Mouse (Mus musculus) frontal cortex, postnatal 10 days (tissue): ENCODE results near the gene Catsper3.

ENCODE experiments used
- DNase-seq, 2 experiments: peaks; one replicate each; pipeline ENCODE4 v3.0.0; 2022; ENCODE audit warnings: low spot score in 2 of 2, mixed read lengths in 1 of 2

The Catsper3 gene

DNA sequence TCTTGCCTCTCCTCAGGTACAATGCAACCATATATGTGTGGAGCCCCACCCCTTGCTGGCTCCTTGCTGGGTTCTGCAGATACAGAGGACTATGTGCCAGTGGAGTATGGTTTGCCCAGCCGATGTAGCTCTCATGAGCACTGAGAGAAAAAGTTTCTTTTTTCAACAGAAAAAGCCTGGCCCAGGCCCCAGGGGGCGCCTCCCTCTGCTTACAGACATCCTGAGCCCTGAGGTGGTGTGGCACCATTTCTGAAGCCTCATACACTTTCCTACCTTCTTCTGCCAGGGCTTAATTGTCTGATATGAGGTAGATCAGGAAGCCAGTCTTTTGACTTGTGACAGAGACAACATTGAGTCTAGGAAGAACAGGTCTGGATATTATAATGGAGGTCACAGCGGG is 67.8 kb downstream of the Catsper3 start:
- no peak for DNase-seq

DNA sequence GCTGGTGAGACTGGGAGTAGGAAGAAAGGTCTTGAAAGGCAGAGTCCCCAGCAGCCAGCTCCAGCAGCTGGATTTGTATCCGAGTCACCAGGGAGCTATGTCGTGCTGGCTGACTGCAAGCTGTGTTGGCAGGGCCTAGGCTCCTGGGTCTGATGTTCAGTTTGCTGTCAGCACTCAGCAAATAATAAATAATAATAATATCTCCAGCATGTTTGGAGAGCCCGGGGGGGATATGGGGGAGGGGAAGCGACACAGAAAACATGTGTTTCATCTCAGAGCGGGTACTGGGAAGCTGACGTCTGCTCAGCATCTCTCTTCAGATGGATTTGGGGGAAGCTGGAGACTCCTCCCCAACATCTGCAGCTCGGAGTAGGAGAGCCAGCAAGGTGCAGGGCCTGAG is 71.4 kb downstream of the Catsper3 start:
- no peak for DNase-seq

DNA sequence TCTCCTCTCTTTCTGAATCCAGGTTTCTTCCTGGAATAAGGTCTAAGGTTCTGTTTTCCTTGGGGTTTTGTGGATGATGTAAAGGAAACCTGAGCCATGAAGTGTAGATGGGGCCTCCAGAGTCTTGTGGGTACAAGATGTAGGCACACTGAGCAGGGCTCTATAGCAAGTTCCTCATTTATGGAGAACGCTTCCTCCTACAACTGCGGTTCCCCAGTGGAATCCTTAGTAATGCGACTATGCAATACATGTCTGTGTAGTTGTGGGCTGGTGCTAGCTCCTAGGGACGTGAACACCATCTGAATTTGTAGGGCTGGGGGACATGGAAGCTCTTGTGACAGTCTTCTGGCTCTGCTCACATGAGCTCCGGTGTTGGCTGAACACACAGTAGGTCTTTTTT is 74.1 kb downstream of the Catsper3 start:
- no peak for DNase-seq
